Mouse (Mus musculus): ENCODE measurements around the gene Scrg1.
"Not testable (repeated sequence)": the region's sequence is repeated elsewhere in the genome, so short reads cannot be mapped to it uniquely, and the experiment has no call there.

Scrg1 gene

DNA sequence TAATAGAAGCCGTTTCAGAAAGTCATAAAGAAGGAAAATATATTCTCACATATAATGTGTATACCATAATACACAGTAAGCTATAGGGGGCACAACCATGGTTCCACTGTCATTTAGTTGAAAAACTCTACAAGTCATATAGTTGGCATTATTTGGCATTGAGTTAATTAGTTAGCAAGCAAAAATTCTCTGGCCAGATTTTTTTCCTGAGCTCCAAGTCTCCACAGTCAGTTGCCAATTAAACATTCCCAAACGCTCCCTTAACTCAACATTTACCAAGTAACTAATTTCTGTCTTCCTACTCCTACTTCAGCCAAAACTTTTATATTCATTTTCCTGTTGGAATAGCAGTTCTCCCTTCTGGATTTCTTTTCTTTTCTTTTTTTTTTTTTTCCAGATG, 2.4 kb upstream of the Scrg1 start:
- no peak for DNase-seq (ENCODE audit: low spot score)

DNA sequence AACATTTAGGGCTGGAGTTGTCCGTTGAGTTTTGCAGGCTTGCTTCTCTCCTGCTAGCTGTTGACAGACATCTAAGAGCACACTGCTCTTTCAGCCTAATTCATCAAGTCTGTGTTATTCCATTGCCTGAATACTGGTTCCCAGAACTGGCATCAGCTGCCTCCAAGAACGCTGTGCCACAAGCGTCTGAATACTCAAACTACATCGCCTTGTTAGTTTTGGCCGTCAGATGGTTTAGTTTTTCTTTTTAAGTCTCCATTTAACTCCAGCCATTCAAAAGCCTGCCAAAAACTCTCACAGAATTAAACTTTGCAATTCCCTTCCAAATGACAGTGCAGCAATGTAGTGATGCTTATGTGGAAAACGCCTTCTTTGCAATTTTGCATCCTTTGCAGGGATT, 1.4 kb downstream of the Scrg1 start:
- DNase-seq (ENCODE audit: low spot score) = no peak

DNA sequence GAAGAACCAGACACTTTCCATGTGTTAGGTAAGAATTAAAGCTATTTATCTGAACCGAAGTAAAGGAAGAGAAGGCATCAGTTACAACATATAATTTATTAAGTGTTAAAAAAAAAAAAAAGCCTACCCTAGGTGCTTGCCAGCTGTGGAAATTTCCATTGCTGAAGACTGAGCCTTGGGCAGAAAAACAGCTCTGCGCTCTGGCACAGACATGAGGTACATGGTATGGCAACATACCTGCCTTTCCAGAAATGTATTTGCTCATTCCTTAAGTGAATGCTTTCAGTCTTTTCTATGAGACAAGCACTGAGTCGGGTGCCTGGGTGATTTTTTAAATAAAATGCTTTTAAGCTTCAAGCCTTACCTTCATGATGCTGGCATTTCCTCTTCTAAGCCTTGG, 2.2 kb downstream of the Scrg1 start:
- DNase-seq (ENCODE audit: low spot score) = no peak

DNA sequence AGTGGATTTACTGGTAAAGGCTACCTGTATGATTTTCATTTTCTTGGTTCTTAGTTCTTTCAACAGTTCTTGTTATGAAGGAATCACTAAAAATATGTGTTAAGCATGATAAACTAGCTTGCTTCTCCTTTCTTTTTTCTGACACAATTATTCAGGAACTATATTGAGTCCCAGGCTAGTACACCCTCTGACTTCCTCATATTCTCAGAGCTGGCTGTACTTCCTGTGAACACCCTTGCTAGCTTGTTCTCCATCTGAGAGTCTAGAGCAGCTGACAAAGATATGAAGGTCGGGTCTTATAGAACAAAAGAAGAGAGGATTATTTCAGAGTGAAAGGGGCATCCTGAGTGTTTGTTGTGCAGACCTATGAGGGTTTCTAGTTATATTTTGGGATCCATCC, 7.1 kb downstream of the Scrg1 start:
- DNase-seq (ENCODE audit: low spot score) = no peak

DNA sequence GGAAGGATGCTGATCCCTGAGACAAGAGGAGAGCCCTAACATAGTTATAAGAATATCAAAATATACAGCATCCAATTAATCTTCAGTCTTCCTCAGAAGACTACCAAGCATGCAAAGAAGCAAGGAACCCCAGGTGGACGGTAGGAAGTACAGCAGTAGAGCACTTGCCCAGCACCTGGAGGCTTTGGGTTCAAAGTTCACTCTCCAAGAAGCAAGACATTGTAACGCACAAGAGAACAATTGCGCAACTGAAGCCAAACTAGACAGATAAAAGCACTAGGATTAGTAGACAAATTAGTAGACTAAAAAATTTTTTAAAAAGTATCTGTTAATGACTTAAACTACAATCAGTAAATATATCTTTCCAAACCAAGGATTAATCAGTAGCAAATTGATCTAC, 8.0 kb downstream of the Scrg1 start:
- DNase-seq (ENCODE audit: low spot score) = no peak

DNA sequence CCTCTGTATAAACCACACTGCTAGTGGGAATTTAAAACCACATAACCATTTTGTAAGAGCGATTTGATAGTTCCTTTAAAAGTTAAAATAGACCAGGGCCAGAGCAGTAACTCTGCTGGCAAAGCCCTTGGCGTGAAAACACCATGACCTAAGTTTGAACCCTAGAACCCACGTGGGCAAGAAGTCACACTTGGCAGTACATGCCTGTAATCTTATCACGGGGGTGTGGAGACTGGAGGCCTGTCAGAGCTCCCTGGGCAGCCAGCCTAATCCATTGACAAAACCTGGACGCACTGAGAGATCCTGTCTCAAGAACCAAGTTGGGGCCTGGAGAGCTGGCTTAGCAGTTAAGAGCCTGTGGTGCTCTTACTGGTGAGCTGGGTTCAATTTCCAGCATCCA, 12.9 kb downstream of the Scrg1 start:
- DNase-seq (ENCODE audit: low spot score) = peak; percentile 69

DNA sequence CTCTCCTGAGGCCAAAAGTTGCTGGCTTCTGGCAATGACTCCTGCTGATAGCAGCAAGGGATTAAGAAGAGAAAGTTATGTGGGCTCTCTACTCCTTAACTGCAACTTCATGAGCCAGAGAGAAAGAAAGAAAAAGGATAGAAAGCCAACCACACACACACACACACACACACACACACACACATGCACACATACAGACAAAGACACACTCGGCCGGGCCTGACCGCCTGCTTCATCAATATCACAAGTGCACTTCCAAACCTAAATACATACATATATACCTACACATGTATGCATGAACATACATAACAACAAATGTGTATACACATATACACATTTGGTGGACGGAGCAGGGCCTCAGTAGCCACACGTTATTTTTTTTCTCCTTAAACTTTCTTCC, 15.1 kb downstream of the Scrg1 start:
- DNase-seq (ENCODE audit: low spot score) = no peak

DNA sequence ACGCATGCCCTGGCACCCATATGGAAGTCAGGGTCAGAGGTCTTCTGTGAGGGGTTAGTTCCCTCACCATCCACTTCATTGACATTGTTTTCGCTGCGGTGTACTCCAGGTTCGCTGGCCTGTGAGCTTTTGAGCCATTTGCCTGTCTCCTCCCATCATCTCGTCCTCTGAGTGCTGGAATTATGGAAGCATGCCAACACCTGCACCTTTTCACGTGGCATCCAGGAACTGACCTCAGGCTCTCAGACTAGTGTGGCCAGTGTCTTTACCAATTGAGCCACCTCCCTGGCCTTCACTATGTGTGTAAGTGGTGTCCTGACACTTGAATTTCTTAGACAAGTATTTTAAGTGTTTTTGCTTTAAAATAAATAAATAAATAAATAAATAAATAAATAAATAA, 18.0 kb downstream of the Scrg1 start:
- DNase-seq (ENCODE audit: low spot score) = no peak

DNA sequence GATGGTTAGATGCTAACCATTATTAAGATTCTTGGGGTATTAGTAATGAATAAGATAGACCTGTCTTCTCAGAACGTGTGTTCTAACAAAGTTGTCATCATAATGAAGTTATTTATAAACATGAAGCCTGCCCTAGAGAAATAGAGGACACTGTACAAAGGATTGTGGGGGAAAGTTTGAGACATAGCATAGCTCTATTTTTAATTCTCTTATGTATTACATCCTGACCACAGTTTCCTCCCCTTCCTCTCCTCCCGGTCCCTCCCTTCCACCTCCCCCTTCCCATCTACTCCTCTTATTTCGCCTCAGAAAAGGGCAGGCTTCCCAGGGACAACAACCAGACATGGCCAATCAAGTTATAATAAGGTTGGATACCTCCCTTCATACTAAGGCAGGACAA, 22.7 kb downstream of the Scrg1 start:
- DNase-seq (ENCODE audit: low spot score) = no peak

DNA sequence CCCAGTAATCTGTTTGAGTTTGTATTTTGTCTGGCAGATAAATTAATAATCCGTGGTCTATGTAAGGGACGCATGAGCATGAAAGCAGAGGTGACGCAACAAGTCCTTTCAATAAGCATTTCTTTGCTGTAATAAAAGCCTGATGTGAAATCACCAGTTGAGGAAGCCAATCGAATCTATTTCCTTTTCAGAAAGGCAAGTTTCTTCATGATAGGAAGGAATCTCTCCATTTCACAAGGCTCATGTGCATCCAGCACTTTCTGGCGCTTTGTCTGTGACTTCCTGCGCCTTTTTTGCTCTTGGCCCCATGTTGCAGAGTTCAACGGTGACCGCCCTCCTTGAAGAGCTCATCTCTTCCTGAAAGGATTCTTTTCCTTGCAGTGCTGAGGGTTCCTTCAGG, 24.0 kb downstream of the Scrg1 start:
- DNase-seq (ENCODE audit: low spot score) = no peak

DNA sequence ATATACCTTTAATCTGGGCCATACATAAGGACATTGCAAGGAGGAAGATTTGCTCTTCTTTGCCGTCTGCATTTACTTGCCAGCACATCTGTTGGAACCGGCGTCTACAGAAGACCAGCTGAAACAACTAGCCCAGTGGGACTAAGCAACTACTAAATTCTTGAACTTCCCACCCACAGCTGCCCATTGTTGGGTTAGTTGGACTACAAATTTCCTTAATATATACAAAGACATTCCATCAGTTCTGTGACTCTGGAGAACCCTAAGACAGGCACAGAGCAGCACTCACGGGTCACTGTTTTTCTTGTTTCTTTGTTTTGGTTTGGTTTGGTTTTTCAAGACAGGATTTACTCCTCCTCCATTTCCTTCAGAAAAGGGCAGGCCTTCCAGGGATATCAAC, 24.9 kb downstream of the Scrg1 start:
- DNase-seq (ENCODE audit: low spot score) = no peak

DNA sequence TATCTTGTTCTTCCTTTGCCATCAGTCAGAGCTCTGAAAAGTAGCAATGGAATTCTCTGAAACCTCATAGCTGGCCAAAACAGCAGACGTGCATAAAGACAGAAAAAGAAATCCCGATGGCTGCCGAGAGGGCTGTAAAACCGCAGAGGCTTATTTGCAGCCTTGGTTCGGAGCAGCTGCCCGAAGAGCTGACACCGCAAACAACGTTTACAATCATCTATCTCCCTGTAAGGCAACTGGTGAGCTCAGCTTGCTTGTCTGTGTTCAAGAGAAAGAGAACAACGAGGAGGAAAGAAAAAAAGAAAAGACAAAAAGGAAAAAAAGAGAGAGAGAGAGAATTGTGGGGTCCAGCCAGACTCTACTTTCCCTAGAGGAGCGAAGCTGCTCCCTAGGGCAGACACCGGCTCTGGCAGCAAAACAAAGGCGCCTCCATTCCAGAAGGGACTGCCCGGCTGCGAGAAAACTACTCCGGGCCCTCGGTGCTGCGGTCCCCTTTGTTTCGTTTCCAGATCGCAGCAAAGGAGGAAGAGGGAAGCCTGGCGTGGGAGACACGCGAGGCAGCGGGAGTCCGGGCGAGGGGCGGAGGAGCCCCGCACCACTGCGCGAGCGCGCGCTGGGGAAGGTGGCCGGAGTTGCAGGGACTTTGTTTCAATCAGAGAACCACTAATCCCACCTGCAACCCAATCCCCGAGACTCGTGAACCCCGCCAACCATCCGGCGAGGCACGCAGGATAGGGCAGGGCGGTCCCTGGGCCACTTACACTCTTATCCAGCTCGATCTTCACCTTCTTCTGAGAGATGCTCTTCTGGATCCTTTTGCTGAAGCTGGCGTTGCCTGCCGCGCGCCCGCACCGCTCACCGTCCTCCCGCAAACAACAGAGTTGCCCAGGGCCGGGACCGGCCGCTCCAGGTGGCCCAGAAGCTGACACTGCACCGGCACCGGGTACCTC, 31.0 kb downstream of the Scrg1 start:
- peak; percentile 12 for DNase-seq (ENCODE audit: low spot score)

DNA sequence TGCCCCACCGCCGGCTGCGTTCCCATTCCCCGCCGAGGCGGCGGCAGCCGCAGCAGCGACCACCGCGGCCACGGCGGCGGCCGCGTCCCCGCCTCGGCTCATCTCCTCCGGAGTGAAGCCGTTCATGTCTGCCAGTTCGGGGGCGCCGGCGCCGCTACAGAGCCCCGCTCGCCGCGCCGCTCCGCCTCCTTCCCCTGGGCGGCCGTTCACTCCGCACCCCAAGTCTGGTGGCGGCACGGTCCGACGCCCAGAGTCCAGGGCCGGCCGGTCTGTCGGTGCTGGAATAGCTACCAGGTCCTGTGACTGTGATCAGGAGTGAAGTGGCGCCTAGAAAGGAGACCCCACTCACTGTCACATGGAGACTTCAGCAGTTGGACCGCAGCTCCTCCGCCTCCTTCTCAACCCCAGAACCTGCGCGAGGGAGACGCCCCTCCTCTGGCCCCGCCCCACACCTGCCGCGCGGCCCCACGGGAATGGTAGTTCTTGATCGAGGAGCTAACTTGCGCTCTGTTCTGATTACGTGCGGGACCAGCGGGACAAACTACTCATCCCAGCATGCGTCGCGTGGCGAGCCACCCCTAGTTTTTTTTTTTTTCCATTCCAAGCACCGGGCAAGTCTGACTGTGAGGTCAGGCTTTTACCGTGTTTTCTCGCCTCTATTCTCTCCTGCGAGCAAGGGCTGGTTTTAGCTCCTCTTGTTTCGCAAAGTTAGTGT, 31.9 kb downstream of the Scrg1 start, which contains the start of gene Sap30:
Gene Sap30 (minus strand): TSS at position 420 of the 715 bp plus-strand sequence.
- DNase-seq (ENCODE audit: low spot score) = peak; percentile 96

DNA sequence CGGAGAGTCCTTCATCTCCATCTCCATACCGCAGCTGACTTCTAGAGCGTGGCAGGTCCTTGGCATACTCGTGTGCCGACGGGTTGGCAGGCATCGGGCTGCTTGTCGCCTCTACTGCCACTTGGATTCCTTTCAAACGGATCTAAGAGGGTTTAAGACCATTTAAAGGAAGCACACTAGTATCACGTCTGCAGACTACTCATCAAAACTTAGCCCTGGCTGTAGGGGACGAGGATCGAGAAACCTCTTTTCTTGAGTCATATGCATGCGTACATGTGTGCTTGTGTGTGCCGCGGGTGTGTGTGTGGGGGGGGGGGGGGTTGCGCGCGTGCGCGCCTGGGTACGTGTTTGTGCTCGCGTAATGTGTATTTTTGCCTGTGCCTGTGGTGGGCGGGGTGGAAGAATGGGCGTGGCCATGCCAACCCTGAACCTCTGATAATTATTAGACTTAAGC, 32.6 kb downstream of the Scrg1 start:
- DNase-seq (ENCODE audit: low spot score) = peak; percentile 37

DNA sequence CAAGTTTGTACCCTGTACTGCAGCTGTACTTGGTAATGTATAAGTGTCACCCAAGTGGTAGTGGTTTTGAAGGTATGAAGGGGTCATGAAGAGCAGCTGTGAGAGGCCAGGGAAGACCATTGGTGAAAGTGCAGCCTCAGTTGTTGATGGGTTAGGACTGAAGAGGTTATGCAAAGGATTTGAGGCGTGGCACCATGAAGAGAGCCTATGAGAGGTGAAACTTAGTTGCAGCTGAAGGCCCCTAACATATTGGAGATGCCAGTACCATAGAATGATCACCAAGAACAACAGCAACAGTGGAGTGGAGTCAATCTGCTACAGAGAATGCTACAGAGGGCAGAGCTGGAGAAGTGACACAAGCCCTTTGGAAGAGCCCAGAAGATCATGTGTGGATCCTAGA, 33.6 kb downstream of the Scrg1 start:
- DNase-seq (ENCODE audit: low spot score) = no peak

DNA sequence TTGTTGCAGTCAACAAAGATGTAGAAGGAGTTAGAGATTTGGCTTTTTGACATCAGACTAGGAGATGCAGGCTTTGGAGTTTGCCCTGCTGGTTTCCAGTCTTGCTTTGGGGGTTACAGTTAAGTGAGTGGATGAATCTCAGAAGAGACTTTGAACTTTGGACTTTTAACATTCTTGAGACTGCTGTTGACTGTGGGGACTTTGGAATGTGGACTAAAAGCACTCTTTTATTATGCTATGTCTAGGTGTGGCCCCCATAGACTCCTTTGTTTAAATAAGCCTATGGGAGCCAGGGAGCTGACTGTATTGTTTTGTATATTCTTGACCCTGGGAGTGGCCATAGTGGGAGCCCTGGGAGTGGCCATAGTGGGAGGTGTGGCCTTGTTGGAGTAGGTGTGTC, 34.2 kb downstream of the Scrg1 start:
- DNase-seq (ENCODE audit: low spot score) = no peak

DNA sequence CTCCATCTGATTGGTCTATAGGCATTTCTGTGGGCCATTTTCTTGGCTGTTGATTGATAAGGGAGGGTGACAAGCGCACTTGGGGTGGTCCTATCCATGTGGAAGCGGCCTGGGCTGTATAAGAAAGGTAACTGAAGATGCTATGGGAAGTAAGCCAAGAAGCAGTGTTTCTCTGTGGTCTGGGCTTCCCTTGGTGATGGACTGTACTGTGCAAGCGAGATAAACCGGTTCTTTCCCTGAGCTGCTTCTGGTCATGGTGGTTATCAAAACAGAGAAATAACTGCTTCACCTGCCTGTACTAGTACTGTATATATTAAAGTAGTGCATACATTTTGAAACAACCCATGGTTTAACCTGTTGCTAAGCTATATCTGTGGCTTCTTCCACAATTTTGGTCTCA, 36.1 kb downstream of the Scrg1 start:
- DNase-seq (ENCODE audit: low spot score) = no peak

DNA sequence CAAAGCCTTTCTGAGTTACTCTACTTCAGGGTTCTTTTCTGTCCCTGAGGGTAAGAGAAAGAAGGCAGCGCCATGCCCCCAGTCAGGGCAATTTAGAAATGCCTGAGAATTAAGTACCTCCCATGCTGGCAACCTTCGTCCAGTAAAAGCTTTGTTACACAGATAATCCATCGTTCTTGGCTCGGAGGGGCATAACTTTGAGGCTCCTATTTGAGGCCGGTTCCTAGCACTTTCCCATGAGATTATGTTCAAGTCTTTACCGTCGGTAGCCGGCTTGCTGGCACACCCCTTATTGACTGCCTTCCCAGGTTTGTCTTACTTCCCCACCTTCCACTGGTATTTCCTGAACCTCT, 42.7 kb downstream of the Scrg1 start:
- no peak for DNase-seq (ENCODE audit: low spot score)

DNA sequence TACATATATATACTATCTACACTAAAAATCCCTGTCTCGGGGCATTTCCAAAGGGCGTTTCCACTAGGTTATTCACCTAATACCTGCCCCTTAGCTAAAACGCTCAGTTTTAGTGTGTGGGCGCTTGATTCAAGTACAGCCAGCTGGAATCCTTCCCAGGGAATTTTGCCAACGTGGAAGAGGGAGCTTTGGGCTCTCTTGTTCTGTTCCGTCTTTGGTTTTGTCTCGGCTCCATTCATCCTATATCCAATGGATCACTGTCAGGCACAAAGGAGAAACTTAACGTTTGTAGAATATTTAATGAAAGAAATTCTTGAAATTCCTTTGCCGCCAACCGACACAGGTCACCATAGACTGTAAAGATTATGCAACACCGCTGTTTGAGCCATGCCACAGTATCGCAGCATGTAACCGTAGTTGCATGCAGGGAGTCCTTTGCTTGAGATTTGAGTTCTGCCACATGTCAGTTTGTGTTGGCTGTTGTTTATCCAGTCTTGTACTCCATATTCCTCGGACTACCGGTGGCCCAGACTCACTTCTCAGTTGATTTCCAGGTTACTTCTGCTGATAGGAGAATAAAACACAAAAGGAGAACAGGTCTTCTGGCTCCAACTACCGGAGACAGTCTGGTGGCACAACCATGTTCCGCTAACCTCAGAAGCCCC, 43.3 kb downstream of the Scrg1 start:
- DNase-seq (ENCODE audit: low spot score) = peak; percentile 11

DNA sequence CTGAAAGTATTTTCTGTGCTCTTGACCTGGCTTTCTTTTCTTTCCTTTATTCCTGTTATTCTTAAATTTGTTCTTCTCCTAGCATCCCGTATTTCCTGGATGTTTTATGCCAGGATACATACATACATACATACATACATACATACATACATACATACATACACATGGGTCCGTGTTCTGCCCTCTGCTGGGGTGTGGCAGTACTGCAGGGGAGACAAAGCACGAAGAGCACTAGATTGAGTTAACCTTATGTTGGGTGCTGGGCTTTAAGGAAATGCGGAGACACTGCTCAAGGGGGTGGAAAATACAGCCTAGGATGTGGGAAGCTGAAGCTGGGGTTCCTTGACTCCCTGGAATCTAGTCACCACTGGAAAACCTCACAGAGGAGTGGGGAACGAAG, 47.9 kb downstream of the Scrg1 start:
- no peak for DNase-seq (ENCODE audit: low spot score)

DNA sequence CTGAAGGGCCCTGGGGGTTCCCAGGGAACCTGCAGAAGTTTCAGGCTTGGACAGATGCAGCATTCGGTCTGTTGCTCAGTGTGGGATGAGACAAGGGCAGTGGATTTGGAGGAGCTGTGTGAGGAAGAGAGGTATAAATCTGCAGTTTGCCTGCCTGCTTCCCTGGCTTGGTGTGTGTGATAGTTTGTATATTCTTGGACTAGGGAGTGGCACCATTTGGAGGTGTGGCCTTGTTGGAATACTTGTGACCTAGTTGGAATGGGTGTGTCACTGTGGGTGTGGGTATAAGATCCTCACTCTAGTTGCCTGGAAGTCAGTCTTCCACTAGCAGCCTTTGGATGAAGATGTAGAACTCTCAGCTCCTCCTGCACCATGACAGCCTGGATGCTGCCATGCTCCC, 49.8 kb downstream of the Scrg1 start:
- DNase-seq (ENCODE audit: low spot score) = not testable (repeated sequence)

DNA sequence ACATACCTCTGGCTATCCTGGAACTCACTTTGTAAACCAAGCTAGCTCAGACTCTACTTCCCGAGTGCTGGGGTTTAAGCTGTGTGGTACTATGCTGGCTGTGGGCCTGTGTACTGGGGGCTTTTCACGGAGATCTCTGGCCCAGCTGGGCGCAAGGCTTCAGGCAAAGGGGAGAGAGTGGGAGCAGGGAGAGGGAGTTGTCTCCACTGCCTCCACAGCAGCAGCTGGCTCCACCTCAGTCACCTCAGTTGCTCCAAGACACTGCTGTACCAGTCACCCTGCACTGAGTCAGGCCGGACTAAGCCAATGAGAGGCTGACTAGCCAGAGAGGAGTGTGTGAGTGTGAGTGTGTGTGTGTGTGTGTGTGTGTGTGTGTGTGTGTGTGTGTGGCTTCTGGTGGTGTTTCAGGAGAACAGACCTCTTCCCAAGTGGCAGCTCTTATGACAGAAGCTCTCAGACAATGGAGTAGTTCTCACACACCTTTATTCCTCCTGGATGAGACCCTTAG, 51.9 kb downstream of the Scrg1 start:
- DNase-seq (ENCODE audit: low spot score) = no peak

DNA sequence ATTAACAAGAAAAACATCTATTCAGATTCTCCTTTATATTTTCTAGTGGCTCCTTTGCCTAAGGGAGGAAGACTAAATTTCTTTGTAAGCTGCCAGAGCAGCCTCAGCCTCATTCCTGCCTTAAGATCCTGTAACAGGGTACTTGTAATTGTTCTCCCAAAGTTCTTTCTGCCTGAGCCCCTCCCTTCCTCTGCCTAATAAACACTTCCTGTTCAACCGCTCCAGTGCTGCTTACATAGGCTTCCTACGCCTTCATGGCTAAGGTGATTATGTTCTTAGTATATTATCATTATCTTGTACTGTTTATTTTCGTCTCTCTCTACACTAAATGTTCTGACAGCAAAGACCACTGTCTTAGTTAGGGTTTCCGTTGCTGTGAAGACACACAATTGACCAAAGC, 52.9 kb downstream of the Scrg1 start:
- DNase-seq (ENCODE audit: low spot score) = no peak

Data from ovary, adult 18-20 months (tissue).